Comparison of ENCODE assay signal across 8 mouse cellular contexts in the genomic region with DNA sequence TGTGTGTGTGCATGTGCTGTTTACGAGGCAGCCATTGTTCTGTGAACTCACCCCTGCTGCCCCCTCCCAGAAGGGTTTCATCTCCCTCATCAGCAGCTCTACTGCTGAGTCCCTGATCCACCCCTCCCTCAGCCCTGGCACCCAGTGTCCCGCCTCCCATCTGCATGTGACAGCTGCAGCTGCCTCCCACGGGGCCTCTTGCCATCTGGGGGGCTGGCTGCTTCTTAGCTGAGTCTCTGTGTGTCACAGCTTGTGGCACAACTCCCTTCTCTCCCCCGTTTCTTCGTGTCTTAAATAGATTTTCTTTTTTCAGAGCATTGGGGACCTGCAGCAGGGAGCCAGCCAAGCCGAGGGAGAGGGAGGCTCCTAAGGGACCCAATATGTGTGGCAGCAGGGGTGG.
DNase-seq lines count a peak whose midpoint lies in the region; ATAC-seq and TF ChIP-seq lines count a peak whose summit lies in the region.

No protein-coding gene starts in this region.

- no peak overlapping the region for H3K27ac ChIP-seq in liver, postnatal 0 days (ENCODE audit: low read depth)
- H3K27ac ChIP-seq in liver, embryonic 12.5 days = no peak overlapping the region
- H3K27ac ChIP-seq in midbrain, embryonic 15.5 days = peak overlapping the region; percentile 80

- H3K9ac ChIP-seq in liver, postnatal 0 days (replicated peaks) = no peak overlapping the region
- H3K9ac ChIP-seq in liver, embryonic 12.5 days = no peak overlapping the region
- H3K9ac ChIP-seq in midbrain, embryonic 15.5 days = no peak overlapping the region

- H3K4me1 ChIP-seq in liver, postnatal 0 days (ENCODE audit: insufficient read depth) = peaks cover 3% of the 10 kb centered on the region; the same call in 1 of the 2 replicates
- H3K4me1 ChIP-seq in liver, embryonic 12.5 days = 0 out of 2 replicates have a peak, but pooled peaks cover 11% of the 10 kb centered on the region
- peaks cover 52% of the 10 kb centered on the region for H3K4me1 ChIP-seq in midbrain, embryonic 15.5 days

- no peak overlapping the region for H3K4me3 ChIP-seq in liver, postnatal 0 days (ENCODE audit: low read depth, low read length)
- H3K4me3 ChIP-seq in liver, embryonic 12.5 days = no peak overlapping the region
- H3K4me3 ChIP-seq in midbrain, embryonic 15.5 days = no peak overlapping the region

- H3K9me3 ChIP-seq in liver, postnatal 0 days (ENCODE audit: low read length) = no peaks in the 10 kb centered on the region
- H3K9me3 ChIP-seq in liver, embryonic 12.5 days (replicated peaks) = no peaks in the 10 kb centered on the region
- H3K9me3 ChIP-seq in midbrain, embryonic 15.5 days = no peaks in the 10 kb centered on the region

- ATAC-seq in liver, postnatal 0 days = no peak
- no peak for ATAC-seq in liver, embryonic 12.5 days
- ATAC-seq in midbrain, embryonic 15.5 days (replicated peaks) = no peak
- ATAC-seq in activated CD4-positive, CD25-positive, alpha-beta regulatory T cell, adult 4 months = no peak

- 50% methylated on average over 6 of the region's 6 CpGs for WGBS in liver, postnatal 0 days (ENCODE audit: insufficient replicate concordance)
- WGBS in liver, embryonic 12.5 days (ENCODE audit: insufficient replicate concordance) = 36% methylated on average over 6 of the region's 6 CpGs
- WGBS in midbrain, embryonic 15.5 days = 21% methylated on average over 6 of the region's 6 CpGs

- H3K36me3 ChIP-seq in liver, postnatal 0 days (replicated peaks; ENCODE audit: insufficient read depth, low read length) = no peaks in the 10 kb centered on the region
- no peaks in the 10 kb centered on the region for H3K36me3 ChIP-seq in liver, embryonic 12.5 days
- no peaks in the 10 kb centered on the region for H3K36me3 ChIP-seq in midbrain, embryonic 15.5 days (replicated peaks)

- peaks cover 7% of the 10 kb centered on the region; the same call in 1 of the 2 replicates for H3K27me3 ChIP-seq in liver, postnatal 0 days (ENCODE audit: insufficient read depth, low read length)
- peaks cover 52% of the 10 kb centered on the region for H3K27me3 ChIP-seq in liver, embryonic 12.5 days (replicated peaks)
- H3K27me3 ChIP-seq in midbrain, embryonic 15.5 days (replicated peaks) = no peaks in the 10 kb centered on the region

- no peak overlapping the region for H3K4me2 ChIP-seq in liver, postnatal 0 days (ENCODE audit: low read depth, low read length)
- H3K4me2 ChIP-seq in liver, embryonic 12.5 days = no peak overlapping the region
- no peak overlapping the region for H3K4me2 ChIP-seq in midbrain, embryonic 15.5 days

- peak; percentile 35 for DNase-seq in liver, postnatal 0 days
- peak; percentile 93 to 95 for DNase-seq in layer of hippocampus, adult 8-10 months (ENCODE audit: low spot score in 2 of 2)
- peak; percentile 91 for DNase-seq in thymus, postnatal 14 days
- DNase-seq in c-Kit-positive CD71-positive TER-119-positive erythroid progenitor cells, embryonic 14.5 days (ENCODE audit: low spot score) = no peak
- no peak for DNase-seq in cerebellum, adult 9-10 months

- TF ChIP-seq EP300 in liver, postnatal 0 days (IDR thresholded peaks at IDR 0.05; ENCODE audit: low read depth) = no peak

- TF ChIP-seq CTCF in liver, postnatal 0 days (IDR thresholded peaks at IDR 0.05; ENCODE audit: low read depth) = no peak

Comparison
In these comparisons a context has a peak if more than half of its experiments do, and no peak if none do; other contexts are left out.
1. DNase-seq: peak in liver, postnatal 0 days (single experiment), layer of hippocampus, adult 8-10 months (2 of 2) and thymus, postnatal 14 days (single experiment); none in c-Kit-positive CD71-positive TER-119-positive erythroid progenitor cells, embryonic 14.5 days (single experiment) and cerebellum, adult 9-10 months (single experiment).